Mouse (Mus musculus): ENCODE results near the gene Rdx. TPM values are rescaled to one million over a fixed set of nuclear protein-coding genes. Genes with fewer than 3 reads are reported as not detected.

The Rdx gene
- polyA plus RNA-seq (2014; fragmentation: Illumina TruSeq; extraction: RNeasy Lipid Tissue Mini Kit (QIAGEN cat#74804); ENCODE audit: low read depth, low replicate concordance): 380 TPM

GRCm38 (mm10) chr9:52047129-52047820 is at the start of gene Rdx:
TSS of gene Rdx (plus strand) at chr9:52047173.

Other genes starting within 250 kb of the Rdx start
- gene Fdx1, start 83.6 kb upstream of the Rdx start, polyA plus RNA-seq (2014; fragmentation: Illumina TruSeq; extraction: RNeasy Lipid Tissue Mini Kit (QIAGEN cat#74804); ENCODE audit: low read depth, low replicate concordance): 39.8 TPM
- gene Zc3h12c, start 121.4 kb downstream of the Rdx start, polyA plus RNA-seq (2014; fragmentation: Illumina TruSeq; extraction: RNeasy Lipid Tissue Mini Kit (QIAGEN cat#74804); ENCODE audit: low read depth, low replicate concordance): 6.7 TPM